Mouse (Mus musculus): Measurements from ENCODE around the gene Ccdc12. TPM values are rescaled to one million over a fixed set of nuclear protein-coding genes. Genes with fewer than 3 reads are reported as not detected.

Gene Ccdc12
- total and polyA plus RNA-seq, 3 experiments, result 85.2 to 104 (median 97.8) TPM

DNA sequence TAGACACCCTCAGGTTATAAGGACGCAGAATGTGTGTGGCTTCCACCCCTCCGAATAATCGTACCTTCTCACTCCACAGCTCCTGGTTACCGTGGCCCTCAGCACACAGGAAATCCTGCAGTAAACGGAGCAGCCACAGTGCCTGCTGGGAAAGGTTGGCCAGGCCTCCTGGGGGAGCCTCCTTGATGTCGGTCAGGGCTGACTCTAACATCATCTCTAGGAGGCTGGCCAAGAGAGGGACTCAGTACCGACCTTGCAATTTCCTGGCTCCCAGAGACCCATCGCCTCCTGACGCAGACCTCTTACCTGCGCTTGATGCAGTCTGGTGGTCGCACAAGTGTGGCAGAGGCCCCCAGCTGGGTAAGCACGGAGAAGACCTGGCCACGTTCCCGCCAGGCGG, 23.6 kb upstream of the Ccdc12 start:
- TF ChIP-seq CHD1 (IDR thresholded peaks at IDR 0.05; ENCODE audit: low read depth, low read length) (no peak), EP300 (IDR thresholded peaks at IDR 0.05; ENCODE audit: low read length) (no peak), GABPA (IDR thresholded peaks at IDR 0.05; ENCODE audit: insufficient replicate concordance, low read depth, low read length) (no peak), ZKSCAN1 (IDR thresholded peaks at IDR 0.05; ENCODE audit: borderline replicate concordance, low read depth, low read length) (no peak), CTCF (conservative IDR thresholded peaks at IDR 0.05 in 1 of 2, IDR thresholded peaks at IDR 0.05 in 1 of 2; ENCODE audit: low read depth in 2 of 2, low read length in 2 of 2) (no peak), KAT2A (IDR thresholded peaks at IDR 0.05; ENCODE audit: insufficient replicate concordance, low read length) (no peak), NELFE (IDR thresholded peaks at IDR 0.05; ENCODE audit: low read depth, low read length) (no peak), NRF1 (IDR thresholded peaks at IDR 0.05; ENCODE audit: low read depth, low read length) (no peak), RAD21 (IDR thresholded peaks at IDR 0.05; ENCODE audit: low read depth, low read length) (no peak), TCF12 (IDR thresholded peaks at IDR 0.05; ENCODE audit: low read depth, low read length) (no peak), CHD2 (IDR thresholded peaks at IDR 0.05; ENCODE audit: low read length) (no peak), MAZ (IDR thresholded peaks at IDR 0.05; ENCODE audit: low read depth, low read length) (no peak), ZC3H11A (IDR thresholded peaks at IDR 0.05; ENCODE audit: low read depth, low read length) (no peak), TBP (conservative IDR thresholded peaks at IDR 0.05; ENCODE audit: low read depth, low read length) (no peak), MEF2A (IDR thresholded peaks at IDR 0.05; ENCODE audit: borderline replicate concordance, low read depth, low read length) (no peak), RCOR1 (conservative IDR thresholded peaks at IDR 0.05; ENCODE audit: low read depth, low read length) (no peak), POLR2AphosphoS2 (IDR thresholded peaks at IDR 0.05; ENCODE audit: low read depth, low read length) (no peak), JUND (conservative IDR thresholded peaks at IDR 0.05; ENCODE audit: low read depth, low read length) (no peak), JUN (IDR thresholded peaks at IDR 0.05; ENCODE audit: insufficient read depth, low read depth, low read length) (no peak)
- Histone ChIP-seq H3K9me3 (replicated peaks; ENCODE audit: low read length) (no peaks in the 10 kb centered on the region), H3K9ac (ENCODE audit: insufficient read depth, low read depth) (no peak overlapping the region), H3K27me3 (replicated peaks) (no peaks in the 10 kb centered on the region), H3K4me3 (replicated peaks in 1 of 3; ENCODE audit: low read depth in 2 of 3, low read length in 2 of 3, poor library complexity in 1 of 3) (no peak overlapping the region), H3K4me2 (ENCODE audit: insufficient read depth, low read depth, poor library complexity, severe bottlenecking) (no peak overlapping the region), H3K4me1 (ENCODE audit: control insufficient read depth in 1 of 2, insufficient read depth in 2 of 2) (no peaks in the 10 kb centered on the region), H3K27ac (ENCODE audit: insufficient read depth, low read depth) (no peak overlapping the region), H3K36me3 (replicated peaks in 1 of 2; ENCODE audit: control insufficient read depth in 1 of 2, insufficient read depth in 1 of 2, low read length in 1 of 2) (peaks cover 90 to 100% of the 10 kb centered on the region in 2 experiments), H3K79me2 (replicated peaks; ENCODE audit: control insufficient read depth, extremely low read depth, insufficient read depth, poor library complexity, severe bottlenecking) (no peaks in the 10 kb centered on the region)
- DNase-seq (ENCODE audit: extremely low read depth), result no peak
- in situ Hi-C loops (cut with MboI; ENCODE audit: low pct_ligation_motif_present, low pct_unique_long_range_greater_than_20kb, low sequenced_read_pairs) (no loop called here), dilution Hi-C loops (cut with MboI; ENCODE audit: extremely low pct_ligation_motif_present, extremely low pct_unique_long_range_greater_than_20kb, low sequenced_read_pairs) (no loop called here)

DNA sequence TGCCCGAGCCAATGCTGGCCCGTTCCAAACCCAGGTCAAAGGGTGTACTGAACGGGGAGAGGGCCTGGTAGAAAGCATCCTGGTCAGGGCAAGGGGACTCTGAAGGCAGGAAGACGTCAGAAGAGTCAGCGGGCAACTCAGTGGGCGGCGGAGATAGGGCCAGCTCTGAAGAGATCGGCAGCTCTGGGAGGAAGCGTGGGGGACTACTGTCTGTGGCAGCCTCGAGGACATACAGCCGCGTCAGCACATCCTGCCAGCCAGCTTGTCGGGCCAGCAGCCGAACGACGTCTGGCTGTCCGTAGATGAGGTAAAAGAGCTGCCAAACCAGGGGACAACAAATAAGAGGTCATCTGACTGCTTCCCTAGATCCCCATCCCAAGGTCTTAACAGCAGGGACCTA, 22.4 kb upstream of the Ccdc12 start:
- H3K9ac ChIP-seq (ENCODE audit: insufficient read depth, low read depth), result no peak overlapping the region
- in situ Hi-C loops (cut with MboI; ENCODE audit: low pct_ligation_motif_present, low pct_unique_long_range_greater_than_20kb, low sequenced_read_pairs), result no loop called here
- no peaks in the 10 kb centered on the region for H3K79me2 ChIP-seq (replicated peaks; ENCODE audit: control insufficient read depth, extremely low read depth, insufficient read depth, poor library complexity, severe bottlenecking)
- H3K4me2 ChIP-seq (ENCODE audit: insufficient read depth, low read depth, poor library complexity, severe bottlenecking), result no peak overlapping the region
- no peak for DNase-seq (ENCODE audit: extremely low read depth)
- H3K4me1 ChIP-seq (ENCODE audit: control insufficient read depth in 1 of 2, insufficient read depth in 2 of 2), result no peaks in the 10 kb centered on the region
- H3K27me3 ChIP-seq (replicated peaks), result no peaks in the 10 kb centered on the region
- dilution Hi-C loops (cut with MboI; ENCODE audit: extremely low pct_ligation_motif_present, extremely low pct_unique_long_range_greater_than_20kb, low sequenced_read_pairs), result no loop called here
- peaks cover 89 to 100% of the 10 kb centered on the region in 2 experiments for H3K36me3 ChIP-seq (replicated peaks in 1 of 2; ENCODE audit: control insufficient read depth in 1 of 2, insufficient read depth in 1 of 2, low read length in 1 of 2)
- TF ChIP-seq USF1 (IDR thresholded peaks at IDR 0.05; ENCODE audit: low read depth, low read length) (no peak), USF2 (conservative IDR thresholded peaks at IDR 0.05; ENCODE audit: low read depth, low read length) (no peak), SIN3A (IDR thresholded peaks at IDR 0.05; ENCODE audit: low read length) (no peak), SMC3 (IDR thresholded peaks at IDR 0.05; ENCODE audit: low read depth, low read length) (no peak), NELFE (IDR thresholded peaks at IDR 0.05; ENCODE audit: low read depth, low read length) (no peak), EP300 (IDR thresholded peaks at IDR 0.05; ENCODE audit: low read length) (no peak), GABPA (IDR thresholded peaks at IDR 0.05; ENCODE audit: insufficient replicate concordance, low read depth, low read length) (no peak), RAD21 (IDR thresholded peaks at IDR 0.05; ENCODE audit: low read depth, low read length) (no peak), JUN (IDR thresholded peaks at IDR 0.05; ENCODE audit: insufficient read depth, low read depth, low read length) (no peak), NRF1 (IDR thresholded peaks at IDR 0.05; ENCODE audit: low read depth, low read length) (no peak)
- no peak overlapping the region for H3K4me3 ChIP-seq (replicated peaks in 1 of 3; ENCODE audit: low read depth in 2 of 3, low read length in 2 of 3, poor library complexity in 1 of 3)
- no peaks in the 10 kb centered on the region for H3K9me3 ChIP-seq (replicated peaks; ENCODE audit: low read length)
- H3K27ac ChIP-seq (ENCODE audit: insufficient read depth, low read depth), result no peak overlapping the region

All from CH12.LX (cell line).